Mouse (Mus musculus) lung, embryonic 16.5 days (tissue): ENCODE measurements at regions not wholly inside any gene's neighbourhood (a gene's known extent, or its start where the extent isn't known, plus 50 kb on each side); places are given as distances from the start of the nearest gene placed in this dataset.
"Not testable (repeated sequence)": the region's sequence is repeated elsewhere in the genome, so short reads cannot be mapped to it uniquely, and the experiment has no call there.

Source experiments
- ATAC-seq: fragments of 200-750 bp; cut with Nextera tagmentation; 2 replicates; pipeline ENCODE4 v1.8.0; 2017; ENCODE audit warnings: low read depth, mild to moderate bottlenecking, moderate library complexity
- H3K27ac ChIP-seq: fragments of 300-500 bp; sonication (generic); 2 replicates; pipeline ENCODE4 v1.5.1; 2014; ENCODE audit warnings: mild to moderate bottlenecking, control low read depth, low read length
- H3K27me3 ChIP-seq: fragments of 300-500 bp; sonication (generic); 2 replicates; pipeline ENCODE4 v1.6.1; 2014; ENCODE audit warnings: low read depth, low read length, mixed read lengths; ENCODE audit not compliant: control insufficient read depth, insufficient read depth
- H3K36me3 ChIP-seq: fragments of 300-500 bp; sonication (generic); 2 replicates; pipeline ENCODE4 v1.6.1; 2014; ENCODE audit warnings: low read length; ENCODE audit not compliant: control insufficient read depth, insufficient read depth
- H3K4me1 ChIP-seq: fragments of 300-500 bp; sonication (generic); replicated peaks from 2 replicates; pipeline ENCODE4 v1.6.1; 2014; ENCODE audit warnings: low read length, mixed read lengths; ENCODE audit not compliant: control insufficient read depth, insufficient read depth
- H3K4me2 ChIP-seq: fragments of 300-500 bp; sonication (generic); 2 replicates; pipeline ENCODE4 v1.6.1; 2014; ENCODE audit warnings: low read depth, low read length, control low read depth
- H3K4me3 ChIP-seq: fragments of 300-500 bp; sonication (generic); 2 replicates; pipeline ENCODE4 v1.5.1; 2014; ENCODE audit warnings: mild to moderate bottlenecking, low read length, control low read depth
- H3K9ac ChIP-seq: fragments of 300-500 bp; sonication (generic); 2 replicates; pipeline ENCODE4 v1.6.1; 2014; ENCODE audit warnings: low read length, control low read depth
- H3K9me3 ChIP-seq: fragments of 300-500 bp; sonication (generic); 2 replicates; pipeline ENCODE4 v1.6.1; 2016; ENCODE audit warnings: low read length; ENCODE audit not compliant: control insufficient read depth
- WGBS: fragments of 180-500 bp; shearing (Covaris S2); extraction: QIAGEN DNeasy Blood & Tissue Kit; methylation state at CpG from one replicate; pipeline ENCODE4 v1.1.7; 2014; 5-methylcytosine and 5-hydroxymethylcytosine counted together

DNA sequence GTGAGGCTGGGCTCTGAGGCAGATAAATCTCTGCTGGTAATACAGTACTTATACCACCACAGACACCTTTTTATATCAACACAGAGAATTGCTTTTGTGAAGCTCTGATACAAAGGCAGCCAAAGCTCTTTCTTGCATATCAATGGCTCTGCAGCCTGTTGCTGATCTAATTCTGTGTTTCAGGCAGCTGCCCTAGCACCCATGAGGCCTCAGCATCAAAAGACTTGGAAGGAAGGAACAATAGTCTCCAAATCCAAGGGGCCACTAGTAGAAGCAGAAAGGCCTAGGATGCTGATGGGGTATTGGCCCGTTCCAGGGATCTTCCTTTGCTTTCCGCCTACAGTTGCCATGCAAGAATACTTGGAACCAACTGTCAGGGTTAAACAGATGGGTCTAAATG lies 887.9 kb downstream of the Gm9195 start:
- no peaks in the 10 kb centered on the region for H3K27me3 ChIP-seq

DNA sequence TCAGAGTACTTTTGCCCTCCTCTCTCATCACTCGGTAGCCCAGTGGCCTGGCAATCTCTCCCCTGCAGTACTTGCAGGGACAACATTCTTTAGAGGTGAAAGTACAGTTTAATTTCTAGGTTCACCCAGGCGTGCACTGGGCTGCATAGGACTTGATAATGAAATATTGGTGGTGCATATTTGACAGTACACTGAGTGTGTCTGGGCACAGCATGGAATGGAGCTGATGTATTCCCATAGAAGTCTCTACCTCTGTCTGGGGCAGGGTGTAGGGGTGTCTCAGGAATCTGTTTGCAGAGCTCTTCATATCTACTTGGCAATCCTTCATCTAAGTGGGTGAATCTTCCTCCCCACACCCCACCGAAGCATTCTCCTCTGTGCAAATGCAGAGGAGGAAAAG lies 893.8 kb downstream of the Gm9195 start:
- no peak overlapping the region for H3K9ac ChIP-seq
- no peaks in the 10 kb centered on the region for H3K36me3 ChIP-seq
- H3K27me3 ChIP-seq, result no peaks in the 10 kb centered on the region
- ATAC-seq, result no peak
- no peaks in the 10 kb centered on the region for H3K9me3 ChIP-seq
- H3K4me1 ChIP-seq, result no peaks in the 10 kb centered on the region
- no peak overlapping the region for H3K4me3 ChIP-seq
- no peak overlapping the region for H3K27ac ChIP-seq
- no peak overlapping the region for H3K4me2 ChIP-seq
- WGBS, result 43% methylated on average over 3 of the region's 3 CpGs

More for the DNA sequence above, 887.9 kb downstream of the Gm9195 start:
- Histone ChIP-seq H3K9ac (no peak overlapping the region), H3K9me3 (no peaks in the 10 kb centered on the region), H3K4me3 (no peak overlapping the region), H3K27ac (no peak overlapping the region), H3K4me1 (no peaks in the 10 kb centered on the region), H3K36me3 (no peaks in the 10 kb centered on the region), H3K4me2 (no peak overlapping the region)
- WGBS, result 77% methylated on average over 2 of the region's 2 CpGs
- no peak for ATAC-seq

DNA sequence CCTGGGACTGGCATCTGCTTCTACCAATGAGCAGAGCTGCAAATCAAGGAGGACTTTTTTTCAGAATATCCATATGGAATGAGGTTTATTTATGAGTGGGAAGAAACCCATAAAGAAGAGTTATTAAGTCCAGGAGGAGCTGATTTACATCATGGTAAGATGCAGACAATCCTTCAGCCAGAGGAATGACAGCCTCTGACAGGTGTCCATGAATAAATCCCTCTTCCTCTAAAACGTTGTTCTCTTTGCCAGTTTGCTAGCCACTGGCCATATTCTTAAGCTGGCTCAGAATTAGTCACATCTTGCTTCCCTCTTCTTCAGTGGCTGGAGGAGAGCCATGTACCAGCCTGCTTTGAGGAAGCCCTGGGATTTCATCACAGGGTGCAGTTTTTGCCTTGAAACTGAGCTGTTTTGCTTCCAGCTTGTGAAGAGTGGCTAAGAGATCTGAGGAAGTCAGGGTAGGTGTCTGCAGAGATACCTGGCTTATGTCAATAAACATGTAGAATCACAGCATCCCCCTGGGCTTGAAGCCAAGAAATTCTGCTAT lies 902.9 kb downstream of the Gm9195 start:
- no peaks in the 10 kb centered on the region for H3K4me1 ChIP-seq
- no peaks in the 10 kb centered on the region for H3K36me3 ChIP-seq
- H3K27me3 ChIP-seq, result no peaks in the 10 kb centered on the region
- WGBS, result 33% methylated on average over 1 of the region's 1 CpGs
- H3K9me3 ChIP-seq, result no peaks in the 10 kb centered on the region
- H3K4me2 ChIP-seq, result no peak overlapping the region
- H3K9ac ChIP-seq, result no peak overlapping the region
- no peak for ATAC-seq
- H3K4me3 ChIP-seq, result no peak overlapping the region
- no peak overlapping the region for H3K27ac ChIP-seq

DNA sequence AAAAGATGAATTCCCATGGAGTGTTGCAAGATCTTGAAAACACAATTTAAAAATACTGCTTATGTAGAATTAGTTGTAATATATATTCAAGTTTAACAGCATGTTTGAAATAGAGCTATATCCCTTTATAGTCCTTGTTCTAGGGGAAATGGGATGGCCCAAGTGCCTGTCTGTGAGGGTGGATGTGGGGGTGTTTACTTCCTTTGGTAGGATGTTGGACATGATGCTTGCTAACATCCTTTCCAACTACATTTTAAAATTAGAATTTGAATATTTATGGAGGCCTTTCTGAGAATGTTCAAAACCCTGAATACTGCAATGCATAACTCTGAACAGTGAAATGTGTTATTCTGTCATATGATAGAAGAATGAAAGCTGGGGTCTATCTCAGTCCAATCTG lies 903.6 kb downstream of the Gm9195 start:
- no peak overlapping the region for H3K27ac ChIP-seq
- H3K4me3 ChIP-seq, result no peak overlapping the region
- no peaks in the 10 kb centered on the region for H3K9me3 ChIP-seq
- no peaks in the 10 kb centered on the region for H3K4me1 ChIP-seq
- H3K9ac ChIP-seq, result no peak overlapping the region
- no peaks in the 10 kb centered on the region for H3K27me3 ChIP-seq
- no peak overlapping the region for H3K4me2 ChIP-seq
- no peaks in the 10 kb centered on the region for H3K36me3 ChIP-seq
- ATAC-seq, result no peak

DNA sequence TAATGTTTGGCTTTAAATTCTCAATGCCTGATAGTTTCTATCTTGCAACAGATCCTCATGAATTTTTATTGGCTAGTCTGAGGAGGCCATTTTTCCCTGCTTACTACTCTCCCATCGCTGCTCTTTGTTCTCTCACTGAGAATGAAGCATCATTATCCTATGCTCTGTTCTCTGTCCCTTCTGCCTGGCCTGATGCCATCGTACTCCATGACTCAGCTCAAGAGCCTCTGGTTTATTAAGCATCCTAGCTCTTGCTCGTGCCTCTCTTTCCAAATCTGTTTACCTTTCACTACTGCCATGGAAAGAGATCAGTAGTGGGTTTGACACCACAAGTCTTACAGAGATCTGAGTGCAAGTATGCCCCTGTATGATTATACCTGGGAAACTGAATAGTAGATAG lies 926.8 kb downstream of the Gm9195 start:
- Histone ChIP-seq H3K9me3 (no peaks in the 10 kb centered on the region), H3K36me3 (no peaks in the 10 kb centered on the region), H3K27ac (no peak overlapping the region), H3K4me1 (no peaks in the 10 kb centered on the region), H3K4me2 (no peak overlapping the region), H3K4me3 (no peak overlapping the region), H3K9ac (no peak overlapping the region), H3K27me3 (no peaks in the 10 kb centered on the region)
- WGBS, result 54% methylated on average over 3 of the region's 3 CpGs
- no peak for ATAC-seq

DNA sequence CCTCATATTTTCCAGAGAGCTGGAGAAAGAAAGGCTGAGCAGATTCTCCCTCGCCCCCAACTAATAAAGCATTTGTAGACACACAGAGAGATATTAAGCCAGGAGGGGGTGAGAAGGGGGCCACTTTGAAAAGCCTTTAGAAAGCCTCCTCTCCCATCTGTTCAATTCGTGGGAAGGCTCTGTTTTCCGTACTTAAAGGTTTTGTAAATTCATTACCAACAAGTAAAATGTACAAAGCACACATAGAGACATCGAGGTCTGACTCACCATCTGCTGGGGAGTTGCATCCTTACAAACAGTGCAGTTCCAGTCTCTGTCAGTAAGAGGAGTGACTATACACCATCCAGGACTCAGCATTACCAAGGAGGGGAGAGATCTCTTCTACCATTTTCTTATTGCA lies 929.7 kb downstream of the Gm9195 start:
- Histone ChIP-seq H3K4me1 (no peaks in the 10 kb centered on the region), H3K36me3 (no peaks in the 10 kb centered on the region), H3K9ac (no peak overlapping the region), H3K9me3 (no peaks in the 10 kb centered on the region), H3K27ac (no peak overlapping the region), H3K4me3 (no peak overlapping the region), H3K4me2 (no peak overlapping the region), H3K27me3 (no peaks in the 10 kb centered on the region)
- no peak for ATAC-seq
- WGBS, result 79% methylated on average over 4 of the region's 4 CpGs

DNA sequence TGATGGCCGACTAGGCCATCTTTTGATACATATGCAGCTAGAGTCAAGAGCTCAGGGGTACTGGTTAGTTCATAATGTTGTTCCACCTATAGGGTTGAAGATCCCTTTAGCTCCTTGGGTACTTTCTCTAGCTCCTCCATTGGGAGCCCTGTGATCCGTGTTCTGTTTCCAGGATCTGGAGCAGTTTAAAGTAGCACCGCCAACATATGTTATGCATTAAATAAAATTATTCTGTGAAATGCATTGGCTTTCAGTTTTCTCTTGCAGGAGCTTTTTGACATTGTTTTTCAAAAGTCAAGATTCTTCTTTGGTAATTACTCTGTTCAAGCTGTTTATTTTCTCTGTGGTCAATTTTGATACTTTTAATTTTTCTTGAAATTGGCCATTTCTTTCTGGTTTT lies 937.3 kb downstream of the Gm9195 start:
- not testable (repeated sequence) for H3K9ac ChIP-seq, H3K4me1 ChIP-seq, H3K4me2 ChIP-seq, H3K9me3 ChIP-seq, H3K27ac ChIP-seq, H3K36me3 ChIP-seq, H3K27me3 ChIP-seq, ATAC-seq, H3K4me3 ChIP-seq
- 85% methylated on average over 2 of the region's 3 CpGs for WGBS

DNA sequence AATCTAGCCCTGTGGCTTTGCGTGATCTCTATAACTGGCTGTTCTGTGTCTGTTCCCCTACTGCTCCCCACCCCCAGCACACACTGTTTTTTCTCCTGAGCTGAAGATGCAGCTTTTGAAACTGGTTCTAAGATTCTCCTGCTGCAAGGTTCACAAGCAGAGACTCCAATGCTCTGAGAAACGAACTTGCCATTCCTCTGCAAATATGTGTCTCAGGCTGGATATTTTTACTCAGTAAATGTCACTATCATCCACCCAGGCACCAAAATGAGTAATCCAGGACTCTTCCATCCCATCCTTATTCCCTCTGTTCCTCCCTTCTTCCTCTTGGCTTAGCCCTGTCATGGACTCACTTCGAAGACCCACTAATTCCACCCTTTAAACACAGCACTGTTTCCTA lies 943.9 kb upstream of the Fam160b2 start:
- ATAC-seq, result no peak
- WGBS, result 81% methylated on average over 3 of the region's 3 CpGs
- H3K9me3 ChIP-seq, result no peaks in the 10 kb centered on the region
- H3K27ac ChIP-seq, result no peak overlapping the region
- no peak overlapping the region for H3K4me3 ChIP-seq
- no peaks in the 10 kb centered on the region for H3K36me3 ChIP-seq
- H3K27me3 ChIP-seq, result no peaks in the 10 kb centered on the region
- no peak overlapping the region for H3K4me2 ChIP-seq
- no peaks in the 10 kb centered on the region for H3K4me1 ChIP-seq
- H3K9ac ChIP-seq, result no peak overlapping the region

DNA sequence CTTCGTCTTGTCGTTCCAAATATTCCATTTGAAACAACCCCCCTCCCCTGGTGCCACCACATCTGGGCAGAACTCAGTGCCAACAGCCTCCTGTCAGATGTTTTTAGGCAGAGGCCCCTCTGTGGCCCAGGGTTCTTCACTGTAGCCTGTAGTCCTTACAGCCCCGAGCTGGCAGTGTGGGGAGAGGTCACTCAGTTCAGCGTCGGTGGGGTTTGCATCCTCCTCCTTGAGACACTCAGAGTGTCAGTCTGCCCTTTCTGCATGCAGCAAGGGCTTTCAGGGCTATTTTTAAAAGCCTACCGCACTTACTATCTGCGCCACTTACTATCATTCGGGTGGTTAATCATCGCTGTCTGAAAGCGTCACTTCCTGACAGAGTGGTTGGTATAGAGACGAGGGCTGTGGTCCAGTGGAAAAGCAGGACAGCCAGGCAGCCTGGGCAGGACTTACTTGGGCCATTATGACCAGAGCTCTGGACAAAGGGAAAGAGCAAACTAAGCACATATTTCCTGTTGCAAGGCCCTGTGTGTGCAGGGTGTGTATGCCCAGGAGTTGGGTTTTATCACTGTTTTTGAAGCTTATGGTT lies 932.5 kb upstream of the Fam160b2 start:
- Histone ChIP-seq H3K4me3 (no peak overlapping the region), H3K9ac (no peak overlapping the region), H3K4me2 (no peak overlapping the region), H3K4me1 (no peaks in the 10 kb centered on the region), H3K9me3 (no peaks in the 10 kb centered on the region), H3K36me3 (no peaks in the 10 kb centered on the region), H3K27me3 (no peaks in the 10 kb centered on the region), H3K27ac (no peak overlapping the region)
- WGBS, result 27% methylated on average over 11 of the region's 11 CpGs
- no peak; the same call in 1 of the 2 replicates for ATAC-seq

DNA sequence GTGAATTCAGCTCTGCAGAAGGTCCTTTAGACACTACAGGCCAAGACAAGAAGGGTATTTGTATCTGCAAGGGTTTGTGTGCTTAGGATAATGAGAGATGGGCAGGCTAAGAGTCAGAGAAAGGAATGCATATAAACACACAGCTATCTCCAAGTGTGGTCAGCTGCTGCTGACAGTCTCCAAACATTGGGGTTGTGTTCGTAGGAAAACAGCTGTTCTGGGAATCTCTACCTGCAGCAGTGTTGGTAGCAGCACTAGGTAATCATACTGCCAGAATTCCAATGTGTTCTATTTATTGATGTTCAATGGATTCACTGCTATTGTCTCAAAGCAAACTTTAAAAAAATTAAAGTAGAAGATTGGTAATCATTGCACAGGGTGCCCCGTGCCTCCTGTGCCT lies 931.7 kb upstream of the Fam160b2 start:
- Histone ChIP-seq H3K4me3 (no peak overlapping the region), H3K4me1 (no peaks in the 10 kb centered on the region), H3K27ac (no peak overlapping the region), H3K9ac (no peak overlapping the region), H3K36me3 (no peaks in the 10 kb centered on the region), H3K4me2 (no peak overlapping the region), H3K9me3 (no peaks in the 10 kb centered on the region), H3K27me3 (no peaks in the 10 kb centered on the region)
- WGBS, result 43% methylated on average over 2 of the region's 2 CpGs
- ATAC-seq, result no peak
